Mouse (Mus musculus) A20 (cell line): ENCODE measurements around the gene Vmn1r178.
"Not testable (repeated sequence)": the region's sequence is repeated elsewhere in the genome, so short reads cannot be mapped to it uniquely, and the experiment has no call there.

ENCODE experiments used
- DNase-seq: peaks from one replicate; pipeline ENCODE4 v3.0.0-alpha.2; 2011; ENCODE audit warnings: low read depth, low spot score

Gene Vmn1r178

GRCm38 (mm10) chr7:23891709-23892108 lies at the start of gene Vmn1r178:
TSS of gene Vmn1r178 (plus strand) at chr7:23892009.
- DNase-seq = no peak

- DNase-seq = not testable (repeated sequence)
Measured at GRCm38 (mm10) chr7:23866349-23866748, 25.5 kb upstream of the Vmn1r178 start, which contains the start of gene Vmn1r177. TSS of gene Vmn1r177 (minus strand) at chr7:23866449.

GRCm38 (mm10) chr7:23876918-23877317 lies 14.9 kb upstream of the Vmn1r178 start:
- not testable (repeated sequence) for DNase-seq

- no peak for DNase-seq
Measured at GRCm38 (mm10) chr7:23926678-23927077, 34.9 kb downstream of the Vmn1r178 start, which contains the start of gene Vmn1r179. TSS of gene Vmn1r179 (plus strand) at chr7:23926978.
